Mouse (Mus musculus) thymus, postnatal 14 days (tissue): ENCODE data around the gene Sbp.
A peak's percentile ranks its signal among the peaks of the same experiment; 100 is the strongest.

ENCODE experiments used
- DNase-seq: peaks from one replicate; pipeline ENCODE4 v3.0.0; 2021

Sbp gene

DNA sequence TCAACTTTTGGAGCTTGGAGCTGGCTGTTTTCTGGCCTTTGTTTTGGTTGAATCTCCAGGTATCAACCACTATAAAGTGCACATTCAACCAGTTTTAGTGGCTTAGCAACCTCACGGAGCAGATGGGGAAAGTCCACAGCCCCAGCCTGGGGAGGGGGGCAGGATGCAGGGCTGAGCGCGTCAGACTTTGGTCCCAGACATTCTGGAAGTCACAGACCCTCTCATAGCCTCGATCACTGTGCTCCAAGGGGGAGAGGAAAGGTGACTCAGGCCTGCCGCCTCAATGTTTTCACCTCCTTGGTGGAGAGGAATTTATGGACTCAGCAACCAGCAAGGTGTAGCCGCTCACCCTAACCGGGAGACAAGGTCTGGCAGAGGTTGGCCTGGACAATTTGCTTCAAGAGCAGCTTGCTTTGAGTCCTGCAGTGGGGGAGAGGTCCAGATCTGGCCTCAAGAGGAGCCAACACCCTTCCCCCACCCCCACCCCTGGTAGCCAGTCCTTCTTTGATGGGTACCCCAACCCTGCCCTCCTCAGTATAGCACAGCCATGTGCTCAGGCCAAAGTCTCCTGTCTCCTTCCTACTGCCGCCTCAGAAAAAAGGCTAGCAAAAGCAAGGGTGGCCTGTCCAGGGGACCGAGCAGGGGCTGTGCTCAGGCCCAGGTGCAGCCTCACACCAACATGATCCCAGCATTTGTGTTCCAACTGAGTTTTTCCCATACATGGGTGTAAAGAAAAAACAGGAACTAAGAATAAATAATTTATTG lies 51.5 kb downstream of the Sbp start:
- no peak for DNase-seq

DNA sequence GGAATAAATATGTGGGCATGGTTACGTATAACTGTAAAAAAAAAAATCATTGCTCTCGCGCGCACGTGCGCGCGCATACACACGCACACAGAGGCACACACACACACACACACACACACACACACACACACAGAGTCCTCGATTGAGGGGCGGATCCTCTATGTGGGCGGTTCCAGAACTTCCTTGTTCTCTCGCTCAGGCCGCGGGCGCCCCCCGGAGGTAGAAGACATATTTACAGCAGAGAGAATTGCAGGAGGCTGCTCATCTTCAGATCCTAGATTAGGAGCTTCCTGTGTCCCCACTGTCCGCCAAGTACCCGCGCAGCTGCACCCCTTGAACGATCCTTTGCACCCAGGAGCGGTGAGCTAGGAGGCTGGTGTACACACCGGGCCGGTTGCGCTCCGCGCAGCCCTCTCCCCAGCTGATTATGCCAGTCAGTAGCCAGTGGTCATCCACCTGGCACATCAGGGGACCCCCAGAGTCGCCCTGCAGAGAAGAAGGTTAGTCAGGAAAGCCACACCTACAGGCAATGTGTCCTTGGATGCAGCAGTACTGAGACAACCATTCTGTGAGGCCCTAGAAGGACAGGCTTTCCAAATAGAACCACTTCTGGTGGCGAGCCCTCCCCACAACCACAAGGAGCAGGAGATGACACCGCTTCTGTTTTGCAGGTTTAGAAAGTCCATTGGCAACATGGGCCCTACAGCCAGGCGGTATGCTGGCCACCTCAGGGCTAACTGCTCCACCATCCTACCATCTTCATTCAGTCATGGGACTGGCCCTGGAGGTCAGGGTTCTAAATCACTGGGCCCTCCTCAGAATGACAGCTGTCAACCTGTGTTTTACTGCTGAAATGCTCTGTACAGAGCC lies 52.3 kb downstream of the Sbp start:
- peak; percentile 96 for DNase-seq

GRCm38 (mm10) chr17:23994667-23995066 lies 53.2 kb downstream of the Sbp start:
- DNase-seq: no peak
